Mouse (Mus musculus): ENCODE data around the gene Tbc1d22a. TPM values are rescaled to one million over a fixed set of nuclear protein-coding genes. Genes with fewer than 3 reads are reported as not detected.

Gene Tbc1d22a
- polyA plus RNA-seq, 1 experiment from 2014 or later, result 16.6 TPM

GRCm38 (mm10) chr15:86485815-86486214, 271.6 kb downstream of the Tbc1d22a start:
- H3K27me3 ChIP-seq (ENCODE audit: insufficient read depth, low read length), result no peaks in the 10 kb centered on the region
- no peak overlapping the region for H3K4me3 ChIP-seq (ENCODE audit: low read length)
- no peaks in the 10 kb centered on the region for H3K36me3 ChIP-seq (ENCODE audit: insufficient read depth, low read length)
- no peak for ATAC-seq (ENCODE audit: low FRiP score, low TSS enrichment)
- WGBS, result 55% methylated on average over 6 of the region's 6 CpGs
- no peak overlapping the region for H3K4me2 ChIP-seq (replicated peaks; ENCODE audit: low read depth, low read length)
- no peaks in the 10 kb centered on the region for H3K9me3 ChIP-seq (ENCODE audit: low read length)
- no peak overlapping the region for H3K27ac ChIP-seq (ENCODE audit: low read length)
- H3K9ac ChIP-seq (replicated peaks; ENCODE audit: low read length), result no peak overlapping the region
- H3K4me1 ChIP-seq (ENCODE audit: insufficient read depth, low read length), result peaks cover 17% of the 10 kb centered on the region; the same call in 1 of the 2 replicates

GRCm38 (mm10) chr15:86487359-86487758, 273.1 kb downstream of the Tbc1d22a start:
- Histone ChIP-seq H3K4me2 (replicated peaks; ENCODE audit: low read depth, low read length) (no peak overlapping the region), H3K27ac (ENCODE audit: low read length) (no peak overlapping the region), H3K27me3 (ENCODE audit: insufficient read depth, low read length) (no peaks in the 10 kb centered on the region), H3K4me3 (ENCODE audit: low read length) (no peak overlapping the region), H3K9me3 (ENCODE audit: low read length) (no peaks in the 10 kb centered on the region), H3K4me1 (ENCODE audit: insufficient read depth, low read length) (peaks cover 24% of the 10 kb centered on the region), H3K36me3 (ENCODE audit: insufficient read depth, low read length) (no peaks in the 10 kb centered on the region), H3K9ac (replicated peaks; ENCODE audit: low read length) (no peak overlapping the region)
- WGBS, result 41% methylated on average over 5 of the region's 5 CpGs
- ATAC-seq (ENCODE audit: low FRiP score, low TSS enrichment), result peak; percentile 41; the same call in 1 of the 2 replicates

- H3K4me2 ChIP-seq (replicated peaks; ENCODE audit: low read depth, low read length), result no peak overlapping the region
- no peaks in the 10 kb centered on the region for H3K9me3 ChIP-seq (ENCODE audit: low read length)
- no peaks in the 10 kb centered on the region for H3K27me3 ChIP-seq (ENCODE audit: insufficient read depth, low read length)
- no peak for ATAC-seq (ENCODE audit: low FRiP score, low TSS enrichment)
- H3K4me1 ChIP-seq (ENCODE audit: insufficient read depth, low read length), result peaks cover 25% of the 10 kb centered on the region
- H3K27ac ChIP-seq (ENCODE audit: low read length), result no peak overlapping the region
- no peaks in the 10 kb centered on the region for H3K36me3 ChIP-seq (ENCODE audit: insufficient read depth, low read length)
- H3K9ac ChIP-seq (replicated peaks; ENCODE audit: low read length), result no peak overlapping the region
- WGBS, result 72% methylated on average over 12 of the region's 12 CpGs
- H3K4me3 ChIP-seq (ENCODE audit: low read length), result no peak overlapping the region
Observed at GRCm38 (mm10) chr15:86491434-86492099, 277.3 kb downstream of the Tbc1d22a start.

- Histone ChIP-seq H3K27me3 (ENCODE audit: insufficient read depth, low read length) (no peaks in the 10 kb centered on the region), H3K9me3 (ENCODE audit: low read length) (no peaks in the 10 kb centered on the region), H3K36me3 (ENCODE audit: insufficient read depth, low read length) (no peaks in the 10 kb centered on the region), H3K4me3 (ENCODE audit: low read length) (no peak overlapping the region), H3K9ac (replicated peaks; ENCODE audit: low read length) (no peak overlapping the region), H3K27ac (ENCODE audit: low read length) (no peak overlapping the region), H3K4me1 (ENCODE audit: insufficient read depth, low read length) (peaks cover 20% of the 10 kb centered on the region), H3K4me2 (replicated peaks; ENCODE audit: low read depth, low read length) (no peak overlapping the region)
- ATAC-seq (ENCODE audit: low FRiP score, low TSS enrichment), result no peak
- WGBS, result 63% methylated on average over 5 of the region's 5 CpGs
Observed at GRCm38 (mm10) chr15:86492636-86493035, 278.4 kb downstream of the Tbc1d22a start.

- Histone ChIP-seq H3K27me3 (ENCODE audit: insufficient read depth, low read length) (no peaks in the 10 kb centered on the region), H3K4me3 (ENCODE audit: low read length) (no peak overlapping the region), H3K4me1 (ENCODE audit: insufficient read depth, low read length) (peaks cover 16% of the 10 kb centered on the region), H3K4me2 (replicated peaks; ENCODE audit: low read depth, low read length) (no peak overlapping the region), H3K9me3 (ENCODE audit: low read length) (no peaks in the 10 kb centered on the region), H3K27ac (ENCODE audit: low read length) (no peak overlapping the region), H3K9ac (replicated peaks; ENCODE audit: low read length) (no peak overlapping the region), H3K36me3 (ENCODE audit: insufficient read depth, low read length) (no peaks in the 10 kb centered on the region)
- ATAC-seq (ENCODE audit: low FRiP score, low TSS enrichment), result no peak
- 89% methylated on average over 4 of the region's 4 CpGs for WGBS
Observed at GRCm38 (mm10) chr15:86496209-86496608, 281.9 kb downstream of the Tbc1d22a start.

- Histone ChIP-seq H3K9me3 (ENCODE audit: low read length) (no peaks in the 10 kb centered on the region), H3K4me2 (replicated peaks; ENCODE audit: low read depth, low read length) (no peak overlapping the region), H3K4me3 (ENCODE audit: low read length) (no peak overlapping the region), H3K4me1 (ENCODE audit: insufficient read depth, low read length) (peaks cover 14% of the 10 kb centered on the region), H3K9ac (replicated peaks; ENCODE audit: low read length) (no peak overlapping the region), H3K36me3 (ENCODE audit: insufficient read depth, low read length) (no peaks in the 10 kb centered on the region), H3K27ac (ENCODE audit: low read length) (no peak overlapping the region), H3K27me3 (ENCODE audit: insufficient read depth, low read length) (no peaks in the 10 kb centered on the region)
- WGBS, result 93% methylated on average over 7 of the region's 7 CpGs
- ATAC-seq (ENCODE audit: low FRiP score, low TSS enrichment), result no peak
Observed at GRCm38 (mm10) chr15:86496646-86497045, 282.4 kb downstream of the Tbc1d22a start.

- no peak for ATAC-seq (ENCODE audit: low FRiP score, low TSS enrichment)
- no peak overlapping the region for H3K4me3 ChIP-seq (ENCODE audit: low read length)
- no peaks in the 10 kb centered on the region for H3K27me3 ChIP-seq (ENCODE audit: insufficient read depth, low read length)
- H3K4me1 ChIP-seq (ENCODE audit: insufficient read depth, low read length), result no peaks in the 10 kb centered on the region
- H3K9ac ChIP-seq (replicated peaks; ENCODE audit: low read length), result no peak overlapping the region
- no peak overlapping the region for H3K27ac ChIP-seq (ENCODE audit: low read length)
- no peak overlapping the region for H3K4me2 ChIP-seq (replicated peaks; ENCODE audit: low read depth, low read length)
- no peaks in the 10 kb centered on the region for H3K9me3 ChIP-seq (ENCODE audit: low read length)
- H3K36me3 ChIP-seq (ENCODE audit: insufficient read depth, low read length), result no peaks in the 10 kb centered on the region
Observed at GRCm38 (mm10) chr15:86500536-86500935, 286.3 kb downstream of the Tbc1d22a start.

- H3K9ac ChIP-seq (replicated peaks; ENCODE audit: low read length), result no peak overlapping the region
- no peaks in the 10 kb centered on the region for H3K9me3 ChIP-seq (ENCODE audit: low read length)
- H3K4me3 ChIP-seq (ENCODE audit: low read length), result no peak overlapping the region
- H3K36me3 ChIP-seq (ENCODE audit: insufficient read depth, low read length), result no peaks in the 10 kb centered on the region
- H3K4me1 ChIP-seq (ENCODE audit: insufficient read depth, low read length), result no peaks in the 10 kb centered on the region
- no peaks in the 10 kb centered on the region for H3K27me3 ChIP-seq (ENCODE audit: insufficient read depth, low read length)
- WGBS, result 71% methylated on average over 10 of the region's 10 CpGs
- no peak for ATAC-seq (ENCODE audit: low FRiP score, low TSS enrichment)
- no peak overlapping the region for H3K27ac ChIP-seq (ENCODE audit: low read length)
- H3K4me2 ChIP-seq (replicated peaks; ENCODE audit: low read depth, low read length), result no peak overlapping the region
Observed at GRCm38 (mm10) chr15:86503413-86503812, 289.2 kb downstream of the Tbc1d22a start.

- Histone ChIP-seq H3K27me3 (ENCODE audit: insufficient read depth, low read length) (no peaks in the 10 kb centered on the region), H3K9me3 (ENCODE audit: low read length) (no peaks in the 10 kb centered on the region), H3K27ac (ENCODE audit: low read length) (no peak overlapping the region), H3K4me3 (ENCODE audit: low read length) (no peak overlapping the region), H3K36me3 (ENCODE audit: insufficient read depth, low read length) (no peaks in the 10 kb centered on the region), H3K4me1 (ENCODE audit: insufficient read depth, low read length) (no peaks in the 10 kb centered on the region), H3K9ac (replicated peaks; ENCODE audit: low read length) (no peak overlapping the region), H3K4me2 (replicated peaks; ENCODE audit: low read depth, low read length) (no peak overlapping the region)
- 42% methylated on average over 4 of the region's 4 CpGs for WGBS
- no peak for ATAC-seq (ENCODE audit: low FRiP score, low TSS enrichment)
Observed at GRCm38 (mm10) chr15:86506666-86507065, 292.4 kb downstream of the Tbc1d22a start.

GRCm38 (mm10) chr15:86507546-86507945, 293.3 kb downstream of the Tbc1d22a start:
- Histone ChIP-seq H3K27me3 (ENCODE audit: insufficient read depth, low read length) (no peaks in the 10 kb centered on the region), H3K27ac (ENCODE audit: low read length) (no peak overlapping the region), H3K9me3 (ENCODE audit: low read length) (no peaks in the 10 kb centered on the region), H3K4me3 (ENCODE audit: low read length) (no peak overlapping the region), H3K36me3 (ENCODE audit: insufficient read depth, low read length) (no peaks in the 10 kb centered on the region), H3K9ac (replicated peaks; ENCODE audit: low read length) (no peak overlapping the region), H3K4me1 (ENCODE audit: insufficient read depth, low read length) (no peaks in the 10 kb centered on the region), H3K4me2 (replicated peaks; ENCODE audit: low read depth, low read length) (no peak overlapping the region)
- 86% methylated on average over 7 of the region's 8 CpGs for WGBS
- ATAC-seq (ENCODE audit: low FRiP score, low TSS enrichment), result no peak

Measured in kidney, embryonic 16.5 days (tissue).